Mouse (Mus musculus): ENCODE measurements at regions not wholly inside any gene's neighbourhood (a gene's known extent, or its start where the extent isn't known, plus 50 kb on each side); places are given as distances from the start of the nearest gene placed in this dataset.
A peak's percentile ranks its signal among the peaks of the same experiment; 100 is the strongest.

GRCm38 (mm10) chr15:61453656-61454349 lies 531.0 kb upstream of the A1bg start:
- peaks cover 11 to 23% of the 10 kb centered on the region in 2 experiments for H3K4me1 ChIP-seq (ENCODE audit: control insufficient read depth in 1 of 2, insufficient read depth in 2 of 2)
- in situ Hi-C loops (cut with MboI; ENCODE audit: low pct_ligation_motif_present, low pct_unique_long_range_greater_than_20kb, low sequenced_read_pairs) (no loop called here), dilution Hi-C loops (cut with MboI; ENCODE audit: extremely low pct_ligation_motif_present, extremely low pct_unique_long_range_greater_than_20kb, low sequenced_read_pairs) (no loop called here)
- H3K27me3 ChIP-seq (replicated peaks): no peaks in the 10 kb centered on the region
- peak; percentile 54 for TF ChIP-seq RAD21 (IDR thresholded peaks at IDR 0.05; ENCODE audit: low read depth, low read length)
- peak; percentile 44 for TF ChIP-seq SMC3 (IDR thresholded peaks at IDR 0.05; ENCODE audit: low read depth, low read length)
- TF ChIP-seq CTCF (conservative IDR thresholded peaks at IDR 0.05 in 1 of 2, IDR thresholded peaks at IDR 0.05 in 1 of 2; ENCODE audit: low read depth in 2 of 2, low read length in 2 of 2): peak in 1 of 2 experiments; percentile 44; a peak in 1 of 4 replicates
- no peak for TF ChIP-seq USF1 (IDR thresholded peaks at IDR 0.05; ENCODE audit: low read depth, low read length)
- H3K27ac ChIP-seq (ENCODE audit: insufficient read depth, low read depth): peak overlapping the region; percentile 43; the same call in 1 of the 2 replicates
- no peak overlapping the region for H3K4me3 ChIP-seq (replicated peaks in 1 of 3; ENCODE audit: low read depth in 2 of 3, low read length in 2 of 3, poor library complexity in 1 of 3)
- peak overlapping the region; percentile 29 for H3K4me2 ChIP-seq (ENCODE audit: insufficient read depth, low read depth, poor library complexity, severe bottlenecking)
- peak overlapping the region; percentile 3; the same call in 1 of the 2 replicates for H3K9ac ChIP-seq (ENCODE audit: insufficient read depth, low read depth)
- H3K9me3 ChIP-seq (replicated peaks; ENCODE audit: low read length): no peaks in the 10 kb centered on the region
- H3K36me3 ChIP-seq (replicated peaks in 1 of 2; ENCODE audit: control insufficient read depth in 1 of 2, insufficient read depth in 1 of 2, low read length in 1 of 2): no peaks in the 10 kb centered on the region
- DNase-seq (ENCODE audit: extremely low read depth): no peak
- H3K79me2 ChIP-seq (replicated peaks; ENCODE audit: control insufficient read depth, extremely low read depth, insufficient read depth, poor library complexity, severe bottlenecking): no peaks in the 10 kb centered on the region

GRCm38 (mm10) chr15:61450217-61450616 lies 527.4 kb upstream of the A1bg start:
- dilution Hi-C loops (cut with MboI; ENCODE audit: extremely low pct_ligation_motif_present, extremely low pct_unique_long_range_greater_than_20kb, low sequenced_read_pairs) (no loop called here), in situ Hi-C loops (cut with MboI; ENCODE audit: low pct_ligation_motif_present, low pct_unique_long_range_greater_than_20kb, low sequenced_read_pairs) (no loop called here)
- H3K4me2 ChIP-seq (ENCODE audit: insufficient read depth, low read depth, poor library complexity, severe bottlenecking): no peak overlapping the region

GRCm38 (mm10) chr15:61448482-61448881 lies 525.7 kb upstream of the A1bg start:
- TF ChIP-seq HCFC1 (IDR thresholded peaks at IDR 0.05; ENCODE audit: low read depth, low read length) (no peak), MAFK (IDR thresholded peaks at IDR 0.05; ENCODE audit: insufficient replicate concordance, low read length) (no peak), UBTF (IDR thresholded peaks at IDR 0.05; ENCODE audit: low read depth, low read length) (no peak), JUN (IDR thresholded peaks at IDR 0.05; ENCODE audit: insufficient read depth, low read depth, low read length) (no peak), ZKSCAN1 (IDR thresholded peaks at IDR 0.05; ENCODE audit: borderline replicate concordance, low read depth, low read length) (no peak), EP300 (IDR thresholded peaks at IDR 0.05; ENCODE audit: low read length) (peak; percentile 23; the same call in 1 of the 2 replicates)
- Histone ChIP-seq H3K36me3 (replicated peaks in 1 of 2; ENCODE audit: control insufficient read depth in 1 of 2, insufficient read depth in 1 of 2, low read length in 1 of 2) (no peaks in the 10 kb centered on the region), H3K79me2 (replicated peaks; ENCODE audit: control insufficient read depth, extremely low read depth, insufficient read depth, poor library complexity, severe bottlenecking) (no peaks in the 10 kb centered on the region), H3K27me3 (replicated peaks) (no peaks in the 10 kb centered on the region), H3K9ac (ENCODE audit: insufficient read depth, low read depth) (no peak overlapping the region), H3K27ac (ENCODE audit: insufficient read depth, low read depth) (no peak overlapping the region), H3K4me2 (ENCODE audit: insufficient read depth, low read depth, poor library complexity, severe bottlenecking) (no peak overlapping the region), H3K9me3 (replicated peaks; ENCODE audit: low read length) (no peaks in the 10 kb centered on the region), H3K4me3 (replicated peaks in 1 of 3; ENCODE audit: low read depth in 2 of 3, low read length in 2 of 3, poor library complexity in 1 of 3) (no peak overlapping the region), H3K4me1 (ENCODE audit: control insufficient read depth in 1 of 2, insufficient read depth in 2 of 2) (peaks cover 15 to 31% of the 10 kb centered on the region in 2 experiments)
- in situ Hi-C loops (cut with MboI; ENCODE audit: low pct_ligation_motif_present, low pct_unique_long_range_greater_than_20kb, low sequenced_read_pairs) (loop anchor here (10.0 kb wide), 1 partner anchor 96 kb away; no protein-coding TSS in a partner anchor), dilution Hi-C loops (cut with MboI; ENCODE audit: extremely low pct_ligation_motif_present, extremely low pct_unique_long_range_greater_than_20kb, low sequenced_read_pairs) (no loop called here)
- no peak for DNase-seq (ENCODE audit: extremely low read depth)

More at GRCm38 (mm10) chr15:61450217-61450616, 527.4 kb upstream of the A1bg start:
- no peak overlapping the region for H3K4me3 ChIP-seq (replicated peaks in 1 of 3; ENCODE audit: low read depth in 2 of 3, low read length in 2 of 3, poor library complexity in 1 of 3)
- no peaks in the 10 kb centered on the region for H3K36me3 ChIP-seq (replicated peaks in 1 of 2; ENCODE audit: control insufficient read depth in 1 of 2, insufficient read depth in 1 of 2, low read length in 1 of 2)
- H3K27me3 ChIP-seq (replicated peaks): no peaks in the 10 kb centered on the region
- H3K9me3 ChIP-seq (replicated peaks; ENCODE audit: low read length): no peaks in the 10 kb centered on the region
- DNase-seq (ENCODE audit: extremely low read depth): no peak
- H3K79me2 ChIP-seq (replicated peaks; ENCODE audit: control insufficient read depth, extremely low read depth, insufficient read depth, poor library complexity, severe bottlenecking): no peaks in the 10 kb centered on the region
- no peak overlapping the region for H3K9ac ChIP-seq (ENCODE audit: insufficient read depth, low read depth)
- TF ChIP-seq NELFE (IDR thresholded peaks at IDR 0.05; ENCODE audit: low read depth, low read length) (no peak), E2F4 (IDR thresholded peaks at IDR 0.05; ENCODE audit: insufficient replicate concordance, low read depth, low read length) (no peak), ZKSCAN1 (IDR thresholded peaks at IDR 0.05; ENCODE audit: borderline replicate concordance, low read depth, low read length) (no peak), USF1 (IDR thresholded peaks at IDR 0.05; ENCODE audit: low read depth, low read length) (no peak), USF2 (conservative IDR thresholded peaks at IDR 0.05; ENCODE audit: low read depth, low read length) (no peak), POLR2A (IDR thresholded peaks at IDR 0.05; ENCODE audit: low read depth, low read length) (no peak), MAFK (IDR thresholded peaks at IDR 0.05; ENCODE audit: insufficient replicate concordance, low read length) (no peak), PAX5 (IDR thresholded peaks at IDR 0.05; ENCODE audit: low read length) (no peak), CTCF (conservative IDR thresholded peaks at IDR 0.05 in 1 of 2, IDR thresholded peaks at IDR 0.05 in 1 of 2; ENCODE audit: low read depth in 2 of 2, low read length in 2 of 2) (no peak), SIN3A (IDR thresholded peaks at IDR 0.05; ENCODE audit: low read length) (no peak), MEF2A (IDR thresholded peaks at IDR 0.05; ENCODE audit: borderline replicate concordance, low read depth, low read length) (no peak), EP300 (IDR thresholded peaks at IDR 0.05; ENCODE audit: low read length) (no peak), ZC3H11A (IDR thresholded peaks at IDR 0.05; ENCODE audit: low read depth, low read length) (no peak), MYC (IDR thresholded peaks at IDR 0.05; ENCODE audit: low read depth, low read length) (no peak)
- H3K27ac ChIP-seq (ENCODE audit: insufficient read depth, low read depth): no peak overlapping the region
- H3K4me1 ChIP-seq (ENCODE audit: control insufficient read depth in 1 of 2, insufficient read depth in 2 of 2): peaks cover 20 to 40% of the 10 kb centered on the region in 2 experiments

All from CH12.LX (cell line).